Mouse (Mus musculus) heart, adult 2 months (tissue): Measurements from ENCODE around the gene Arhgap32. TPM values are rescaled to one million over a fixed set of nuclear protein-coding genes. Genes with fewer than 3 reads are reported as not detected.

Source experiments
- DNase-seq, 2 experiments: peaks; one replicate each; pipeline ENCODE4 v3.0.0; 2021
- H3K27ac ChIP-seq: fragments of 200-600 bp; 2 replicates; pipeline ENCODE4 v1.8.1; 2022
- H3K27me3 ChIP-seq: fragments of 200-500 bp; 2 replicates; pipeline ENCODE4 v1.6.1; 2012; ENCODE audit warnings: mild to moderate bottlenecking, low read length, inconsistent platforms, mixed read lengths; ENCODE audit not compliant: control insufficient read depth, insufficient read depth
- H3K36me3 ChIP-seq: fragments of 200-500 bp; 2 replicates; pipeline ENCODE4 v1.6.1; 2012; ENCODE audit warnings: low read length, inconsistent platforms; ENCODE audit not compliant: control insufficient read depth, insufficient read depth
- H3K4me1 ChIP-seq: fragments of 200-500 bp; 2 replicates; pipeline ENCODE4 v1.6.1; 2011; ENCODE audit warnings: low read length; ENCODE audit not compliant: control insufficient read depth, insufficient read depth
- H3K4me3 ChIP-seq: fragments of 200-600 bp; 2 replicates; pipeline ENCODE4 v1.8.1; 2022
- H3K79me2 ChIP-seq: fragments of 200-500 bp; replicated peaks from 2 replicates; pipeline ENCODE4 v1.6.1; 2012; ENCODE audit warnings: mild to moderate bottlenecking, inconsistent platforms, low read length, moderate library complexity, mixed read lengths; ENCODE audit not compliant: control insufficient read depth, insufficient read depth
- H3K9ac ChIP-seq: fragments of 200-500 bp; 2 replicates; pipeline ENCODE4 v1.6.1; 2012; ENCODE audit warnings: low read depth, mild to moderate bottlenecking, control low read depth, inconsistent platforms, low read length, mixed read lengths
- CTCF ChIP-seq: fragments of 200-600 bp; IDR thresholded peaks from 2 replicates; pipeline ENCODE4 v1.8.1; 2022; ENCODE audit warnings: antibody characterized with exemption, mild to moderate bottlenecking, moderate library complexity
- EP300 ChIP-seq: fragments of 200-500 bp; IDR thresholded peaks from 2 replicates; pipeline ENCODE4 v1.6.1; 2011; ENCODE audit warnings: low read depth, low read length, control low read depth; ENCODE audit not compliant: insufficient read depth
- POLR2A ChIP-seq: fragments of 200-500 bp; IDR thresholded peaks from 2 replicates; pipeline ENCODE4 v1.6.1; 2011; ENCODE audit warnings: mild to moderate bottlenecking, low read depth, low read length, control low read depth; ENCODE audit not compliant: insufficient read depth
- WGBS: fragments of 180-500 bp; shearing (Covaris S2); methylation state at CpG from one replicate; pipeline ENCODE4 v1.1.7; 2018; 5-methylcytosine and 5-hydroxymethylcytosine counted together
- intact Hi-C: fragments of 180-260 bp; cut with DNase I; formaldehyde crosslinking; loops from one replicate; pipeline ENCODE4 v1.15.1; 2025
- long read RNA-seq: library from polyadenylated mRNA; stranded (forward); transcript quantifications from one replicate; pipeline ENCODE4 v2.0.0, GENCODE M21; 2021
- polyA plus RNA-seq: library from polyadenylated mRNA; depleted of rRNA; stranded (reverse); fragments of >200 nt; gene quantifications from 2 replicates; pipeline ENCODE4 v1.2.3, GENCODE M21; 2012; rRNA removed
- total RNA-seq, 2 experiments: library from RNA; stranded (reverse); gene quantifications; 2 replicates each; pipeline ENCODE4 v1.2.3; 2021

Arhgap32 gene
- total RNA-seq (10 to 100 TPM; 18.0 to 20.8 TPM), polyA plus RNA-seq (3.2 and 4.1 TPM in 2 replicates)
- long read RNA-seq, partial matches to known transcripts: 0 of 2 reads
- long read RNA-seq, other reads (novel, unspliced or antisense): 2 of 2 reads

DNA sequence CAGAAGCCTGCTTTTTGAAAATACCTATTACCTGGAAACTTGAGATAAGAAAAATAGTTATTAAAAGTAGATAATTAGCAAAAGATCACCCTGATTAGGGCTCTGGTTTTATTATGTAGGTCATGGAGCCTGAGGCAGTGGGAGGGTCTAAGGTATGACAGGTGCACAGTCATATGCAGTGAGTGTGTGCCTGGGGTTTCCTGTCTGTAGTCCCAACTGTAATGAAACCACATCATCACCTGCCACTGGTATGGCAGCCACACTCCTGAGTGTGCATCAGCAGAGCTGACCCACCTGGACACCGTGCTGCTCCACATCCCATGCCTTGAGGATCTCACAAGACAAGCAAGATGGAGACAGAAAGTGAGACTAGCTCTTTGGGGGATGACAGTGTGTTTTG, at the start of gene Arhgap32:
TSS of gene Arhgap32 (plus strand) at position 351 of the 400 bp plus-strand sequence.
- no peak for TF ChIP-seq EP300
- TF ChIP-seq CTCF: no peak
- no peak for TF ChIP-seq POLR2A
- intact Hi-C loops: no loop called here
- Histone ChIP-seq H3K27me3 (no peaks in the 10 kb centered on the region), H3K27ac (no peak within 1 kb of the TSS), H3K4me1 (peaks cover 3% of the 10 kb centered on the region), H3K4me3 (no peak within 1 kb of the TSS), H3K9ac (no peak within 1 kb of the TSS), H3K36me3 (no peaks in the 10 kb centered on the region), H3K79me2 (peaks cover 2% of the 10 kb centered on the region; the same call in 1 of the 2 replicates)
- DNase-seq: no peak
- WGBS: 94% methylated on average over 1 of the region's 1 CpGs

DNA sequence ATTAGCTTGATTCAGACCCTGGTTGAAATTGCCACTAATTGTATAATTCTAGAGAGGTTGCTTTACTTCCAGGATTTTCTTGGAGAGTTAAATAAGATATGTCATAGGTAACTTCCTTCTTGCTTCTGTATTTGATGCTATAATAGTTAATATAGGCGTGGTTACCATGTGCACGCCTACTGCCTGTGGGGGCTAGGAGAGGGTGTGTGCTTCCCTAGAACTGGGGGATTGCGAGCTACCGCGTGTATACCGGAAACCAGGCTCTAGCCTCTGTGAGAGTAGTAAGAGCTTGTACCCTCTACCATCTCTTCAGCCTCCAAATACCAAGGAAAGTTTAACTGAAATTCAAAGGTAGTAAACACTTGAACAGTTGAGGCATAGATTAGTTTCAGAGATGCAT, 43.2 kb upstream of the Arhgap32 start:
- H3K36me3 ChIP-seq: no peaks in the 10 kb centered on the region
- H3K9ac ChIP-seq: no peak overlapping the region
- no peak for DNase-seq
- intact Hi-C loops: no loop called here
- 87% methylated on average over 6 of the region's 6 CpGs for WGBS
- H3K27me3 ChIP-seq: no peaks in the 10 kb centered on the region
- H3K4me1 ChIP-seq: no peaks in the 10 kb centered on the region
- H3K4me3 ChIP-seq: no peak overlapping the region
- H3K27ac ChIP-seq: no peak overlapping the region
- TF ChIP-seq EP300 (no peak), CTCF (no peak), POLR2A (no peak)
- H3K79me2 ChIP-seq: no peaks in the 10 kb centered on the region; the same call in 1 of the 2 replicates

DNA sequence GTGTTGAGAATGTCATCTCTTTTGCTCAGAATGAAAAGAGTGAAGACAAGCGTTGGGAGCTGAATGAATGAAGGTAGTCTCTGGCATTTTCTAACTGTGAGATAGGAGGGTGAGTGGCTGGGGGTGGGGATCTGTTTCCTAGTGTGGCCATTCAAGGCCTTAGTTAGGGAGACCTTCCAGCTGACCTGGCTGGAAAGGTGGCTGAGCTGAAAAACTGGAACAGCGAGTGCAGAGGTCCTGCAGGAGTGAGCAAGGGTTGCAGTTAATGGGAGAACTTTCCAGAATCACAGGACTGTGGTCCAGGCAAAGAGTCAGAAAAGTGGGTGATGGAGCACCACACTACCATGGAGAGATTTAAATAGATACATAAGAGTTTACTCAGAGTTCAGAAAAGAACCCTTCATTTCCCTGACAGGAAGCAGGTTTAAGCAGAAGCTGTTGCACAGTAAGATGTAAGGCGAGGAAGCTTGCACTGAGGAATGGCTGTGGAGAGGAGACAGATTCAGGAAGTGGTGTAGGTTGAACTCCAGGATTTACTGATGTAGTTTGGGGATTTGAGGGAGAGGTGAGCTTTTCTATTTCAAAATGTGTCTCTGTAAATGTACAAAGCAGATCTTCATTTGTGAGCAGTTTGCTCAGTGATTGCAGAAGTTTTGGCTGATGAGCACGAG, 27.7 kb upstream of the Arhgap32 start:
- DNase-seq: no peak
- Histone ChIP-seq H3K27ac (no peak overlapping the region), H3K9ac (no peak overlapping the region), H3K4me3 (no peak overlapping the region), H3K27me3 (no peaks in the 10 kb centered on the region), H3K4me1 (peaks cover 4% of the 10 kb centered on the region), H3K36me3 (no peaks in the 10 kb centered on the region), H3K79me2 (peaks cover 5% of the 10 kb centered on the region; the same call in 1 of the 2 replicates)
- TF ChIP-seq POLR2A (no peak), CTCF (no peak), EP300 (no peak)
- 53% methylated on average over 4 of the region's 4 CpGs for WGBS
- intact Hi-C loops: no loop called here

DNA sequence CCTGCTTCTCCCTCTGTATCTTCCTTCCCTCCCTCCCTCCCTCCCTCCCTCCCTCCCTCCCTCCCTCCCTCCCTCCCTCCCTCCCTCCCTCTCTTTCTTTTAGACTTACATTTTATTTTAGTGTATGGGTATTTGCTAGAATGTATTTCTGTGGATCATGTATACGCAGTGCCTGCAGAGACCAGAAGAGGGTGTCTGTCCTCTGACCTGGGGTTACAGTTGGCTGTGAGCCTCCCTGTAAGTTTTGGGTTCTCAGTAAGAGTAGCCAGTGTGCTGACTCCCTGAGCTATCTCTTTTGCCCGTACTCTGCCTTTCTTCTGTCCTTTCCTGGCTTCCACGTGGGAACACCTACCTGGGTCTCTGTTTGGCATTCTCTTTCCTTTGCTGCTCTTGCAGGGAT, 27.1 kb upstream of the Arhgap32 start:
- WGBS: 72% methylated on average over 3 of the region's 3 CpGs

DNA sequence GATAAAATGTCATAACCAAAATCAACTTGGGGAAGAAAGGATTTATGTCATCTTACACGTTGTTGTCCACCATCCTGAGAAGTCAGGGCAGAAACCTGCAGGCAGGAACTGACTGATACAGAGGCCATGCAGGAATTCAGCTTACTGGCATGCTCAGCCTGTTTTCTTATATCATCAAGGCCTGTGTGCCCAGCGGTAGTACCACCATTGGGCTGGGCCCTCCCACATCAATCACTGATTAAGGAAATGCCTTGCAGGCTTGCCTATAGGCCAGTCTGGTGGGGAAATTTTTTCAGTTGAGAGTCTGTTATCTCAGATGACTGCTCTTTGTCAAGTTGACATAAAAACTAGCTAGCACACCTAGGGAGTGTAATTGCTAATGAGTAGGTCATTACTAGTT, 22.5 kb upstream of the Arhgap32 start:
- intact Hi-C loops: no loop called here

More for the DNA sequence above, 27.1 kb upstream of the Arhgap32 start:
- intact Hi-C loops: no loop called here
- Histone ChIP-seq H3K27ac (no peak overlapping the region), H3K9ac (no peak overlapping the region), H3K27me3 (no peaks in the 10 kb centered on the region), H3K79me2 (peaks cover 5% of the 10 kb centered on the region; the same call in 1 of the 2 replicates), H3K4me3 (no peak overlapping the region), H3K4me1 (peaks cover 6% of the 10 kb centered on the region), H3K36me3 (no peaks in the 10 kb centered on the region)
- TF ChIP-seq CTCF (peak; percentile 26), EP300 (no peak)
- DNase-seq: no peak

DNA sequence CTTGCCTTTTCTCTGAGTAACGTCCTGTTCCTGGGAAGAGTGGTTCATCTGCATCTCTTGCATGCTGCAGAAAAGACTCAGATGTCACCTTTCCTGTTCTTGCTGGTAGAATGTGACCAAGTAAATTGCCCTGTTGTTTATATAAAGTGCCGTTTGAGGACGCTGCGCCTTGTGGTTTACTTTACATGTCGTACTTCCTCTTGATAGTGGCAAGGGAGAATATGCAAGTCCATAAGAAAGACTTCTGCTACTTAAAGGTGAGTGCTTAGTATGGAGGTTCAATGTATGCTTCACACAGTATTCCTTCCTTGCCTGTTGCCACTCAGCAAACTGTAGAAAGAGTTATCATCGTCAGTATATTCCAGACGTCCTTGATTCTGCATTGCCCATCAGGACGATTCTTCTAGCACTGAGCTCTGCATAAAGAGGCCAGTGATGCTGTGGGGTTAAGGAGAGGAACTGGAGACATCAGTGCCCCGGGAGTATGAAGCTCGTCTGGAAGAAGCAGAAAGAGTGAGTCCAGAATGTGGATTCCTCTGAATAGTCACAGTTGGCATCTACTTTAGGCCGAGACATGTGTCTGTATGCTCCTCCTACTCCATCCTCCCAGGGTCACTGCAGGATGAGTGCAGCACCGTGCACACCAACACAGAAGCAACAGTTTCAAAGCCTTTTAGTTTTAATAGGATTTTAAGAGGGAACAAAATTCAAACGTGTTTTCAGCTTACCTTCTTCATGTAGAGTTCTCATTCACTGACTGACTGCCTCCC, 21.4 kb upstream of the Arhgap32 start:
- peaks cover 4% of the 10 kb centered on the region; the same call in 1 of the 2 replicates for H3K79me2 ChIP-seq
- no peak overlapping the region for H3K27ac ChIP-seq
- DNase-seq: no peak
- H3K4me3 ChIP-seq: no peak overlapping the region
- no peaks in the 10 kb centered on the region for H3K36me3 ChIP-seq
- WGBS: 43% methylated on average over 13 of the region's 13 CpGs
- TF ChIP-seq POLR2A (no peak), EP300 (no peak), CTCF (no peak)
- H3K4me1 ChIP-seq: peaks cover 10% of the 10 kb centered on the region
- intact Hi-C loops: no loop called here
- no peak overlapping the region for H3K9ac ChIP-seq
- no peaks in the 10 kb centered on the region for H3K27me3 ChIP-seq

More for the DNA sequence above, 22.5 kb upstream of the Arhgap32 start:
- H3K36me3 ChIP-seq: no peaks in the 10 kb centered on the region
- TF ChIP-seq EP300 (no peak), CTCF (no peak), POLR2A (no peak)
- no peak overlapping the region for H3K4me3 ChIP-seq
- H3K79me2 ChIP-seq: peaks cover 6% of the 10 kb centered on the region; the same call in 1 of the 2 replicates
- peaks cover 10% of the 10 kb centered on the region for H3K4me1 ChIP-seq
- no peaks in the 10 kb centered on the region for H3K27me3 ChIP-seq
- WGBS: 56% methylated on average over 2 of the region's 2 CpGs
- H3K27ac ChIP-seq: no peak overlapping the region
- no peak for DNase-seq
- H3K9ac ChIP-seq: no peak overlapping the region
